Mouse (Mus musculus): ENCODE results near the gene Ypel1.

Ypel1 gene

GRCm38 (mm10) chr16:17069511-17070443 lies at the start of gene Ypel1:
Gene Ypel1, plus strand, starts transcription at chr16:17069696.
- peak; percentile 87 for DNase-seq (ENCODE audit: low spot score in 2 of 2)

DNA sequence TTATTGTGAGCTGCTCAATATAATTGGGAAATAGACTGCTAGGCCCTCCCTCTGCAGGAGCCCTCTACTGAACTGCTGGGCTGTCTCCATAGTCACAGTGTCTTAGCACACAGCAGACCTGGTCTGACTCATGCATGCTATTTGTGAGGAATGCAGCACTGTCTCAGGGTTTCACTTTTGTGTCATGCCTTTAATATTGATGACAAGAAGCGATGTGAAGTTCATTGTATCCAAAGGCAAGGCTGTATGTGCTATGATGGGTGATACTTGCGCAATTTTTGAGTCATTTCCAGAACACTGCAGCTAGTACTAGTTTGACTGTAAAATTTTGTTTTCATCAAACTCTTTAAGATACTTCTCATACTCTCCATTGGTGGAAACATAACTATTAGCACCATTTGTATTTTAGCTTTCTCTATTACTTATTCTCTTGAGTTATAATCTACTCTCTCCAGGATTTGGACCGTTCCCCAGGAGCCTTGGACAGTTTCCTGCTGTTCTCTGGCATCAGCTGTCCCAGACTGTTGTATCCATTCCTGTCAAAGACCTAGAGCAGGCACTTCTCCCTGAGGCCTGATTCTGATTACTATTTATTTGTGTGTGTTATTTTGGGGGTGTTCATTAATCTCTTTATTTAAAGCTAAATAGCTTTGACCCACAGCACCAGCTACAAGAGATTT lies 44.9 kb upstream of the Ypel1 start:
- DNase-seq (ENCODE audit: low spot score in 2 of 2), result no peak

DNA sequence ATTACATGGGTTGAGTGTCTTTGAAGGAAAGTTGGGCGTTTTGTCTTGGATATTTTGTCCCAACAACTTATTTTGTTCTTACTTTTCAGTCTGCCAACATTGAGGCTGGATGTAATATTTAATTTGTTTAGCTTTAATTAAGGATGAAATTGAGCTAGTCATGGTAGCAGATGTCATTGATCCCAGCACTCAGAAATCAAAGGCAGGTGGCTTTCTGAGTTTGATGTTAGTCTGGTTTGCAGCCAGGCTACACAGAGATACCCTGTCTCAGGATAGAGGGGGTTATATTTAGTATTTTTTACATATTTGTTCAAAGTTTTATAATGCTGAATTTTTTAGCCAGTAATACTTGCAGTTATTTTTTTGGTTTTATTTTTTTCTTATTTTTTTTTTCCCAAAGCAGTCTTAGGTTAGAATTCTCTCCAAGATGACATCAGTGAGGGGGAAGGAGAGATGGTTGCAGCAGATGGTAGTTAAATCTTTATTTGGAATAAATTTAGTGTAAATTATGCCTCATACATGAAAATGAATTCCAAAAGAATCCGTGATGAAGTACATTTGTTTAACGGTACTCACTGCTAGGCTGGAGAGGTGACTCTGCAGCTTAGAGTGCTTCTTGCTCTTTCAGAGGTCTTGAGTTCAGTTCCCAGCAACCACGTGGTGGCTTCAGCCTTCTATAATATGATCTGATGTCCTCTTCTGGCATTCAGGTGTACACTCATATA lies 39.4 kb upstream of the Ypel1 start:
- no peak for DNase-seq (ENCODE audit: low spot score in 2 of 2)

DNA sequence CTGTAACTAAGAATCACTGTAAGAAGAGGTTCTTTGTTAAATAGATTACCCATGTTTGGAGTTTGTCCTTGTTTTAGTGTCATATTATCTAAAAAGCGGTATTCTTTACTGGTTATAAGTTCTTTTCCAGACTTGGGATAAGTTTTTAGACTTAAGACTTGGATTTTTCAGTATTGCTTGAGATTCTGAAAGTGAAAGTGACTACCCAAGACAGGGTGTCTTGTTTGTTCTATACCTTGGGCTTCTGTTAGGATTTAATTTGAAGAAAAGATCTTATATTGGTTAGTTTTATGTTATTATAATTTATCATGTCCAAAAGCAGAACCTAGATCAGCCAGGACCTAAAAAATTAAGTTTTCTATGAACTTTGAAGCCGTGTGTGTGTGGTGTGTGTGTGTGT lies 35.7 kb upstream of the Ypel1 start:
- no peak for DNase-seq (ENCODE audit: low spot score in 2 of 2)

- DNase-seq (ENCODE audit: low spot score in 2 of 2), result no peak
Observed at GRCm38 (mm10) chr16:17040716-17041115, 28.8 kb upstream of the Ypel1 start.

DNA sequence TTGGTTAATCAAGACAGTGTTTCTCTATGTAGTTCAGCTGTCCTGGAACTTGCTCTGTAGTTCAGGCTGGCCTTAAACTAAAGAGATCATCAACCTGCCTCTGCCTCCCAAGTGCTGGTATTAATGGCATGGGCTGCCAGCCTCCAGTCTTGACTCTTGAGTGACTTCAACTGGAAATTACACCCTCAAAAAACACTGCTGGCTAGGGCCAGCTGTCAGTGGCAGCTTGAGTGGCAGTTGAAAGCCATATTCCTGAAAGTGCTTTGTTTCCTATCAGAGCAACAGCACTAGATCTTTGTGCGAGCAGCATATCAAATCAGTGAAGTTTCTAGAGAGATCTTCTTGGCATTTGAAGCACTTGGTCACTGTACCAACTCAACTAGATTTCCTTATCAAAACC lies 28.1 kb upstream of the Ypel1 start:
- no peak for DNase-seq (ENCODE audit: low spot score in 2 of 2)

- DNase-seq (ENCODE audit: low spot score in 2 of 2), result no peak
Observed at GRCm38 (mm10) chr16:17044320-17044719, 25.2 kb upstream of the Ypel1 start.

GRCm38 (mm10) chr16:17045287-17045686 lies 24.2 kb upstream of the Ypel1 start:
- no peak for DNase-seq (ENCODE audit: low spot score in 2 of 2)

DNA sequence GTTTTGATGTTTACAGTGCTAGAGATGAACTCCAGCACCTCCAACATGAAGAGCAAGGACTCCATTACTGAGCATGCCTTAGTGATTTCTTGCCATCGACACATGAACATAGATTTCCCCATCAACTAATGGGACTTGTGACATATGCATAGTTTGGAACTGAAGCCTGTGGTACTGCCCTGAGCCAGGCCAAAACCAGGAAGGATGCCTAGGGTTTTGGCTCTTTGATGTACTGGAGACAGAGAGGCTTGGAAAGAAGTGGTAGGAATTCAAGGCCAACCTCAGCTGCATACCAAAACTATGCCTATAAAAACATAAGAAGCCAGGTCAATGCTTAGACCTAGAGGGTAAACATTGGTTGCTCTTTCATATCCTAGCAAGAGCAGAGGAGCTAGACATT lies 19.6 kb upstream of the Ypel1 start:
- DNase-seq (ENCODE audit: low spot score in 2 of 2), result no peak

GRCm38 (mm10) chr16:17052087-17052486 lies 17.4 kb upstream of the Ypel1 start:
- no peak for DNase-seq (ENCODE audit: low spot score in 2 of 2)

GRCm38 (mm10) chr16:17053903-17054302 lies 15.6 kb upstream of the Ypel1 start:
- DNase-seq (ENCODE audit: low spot score in 2 of 2), result no peak

- peak; percentile 67 to 70 for DNase-seq (ENCODE audit: low spot score in 2 of 2)
Observed at GRCm38 (mm10) chr16:17055584-17055983, 13.9 kb upstream of the Ypel1 start.

- DNase-seq (ENCODE audit: low spot score in 2 of 2), result no peak
Observed at GRCm38 (mm10) chr16:17062338-17062737, 7.2 kb upstream of the Ypel1 start.

DNA sequence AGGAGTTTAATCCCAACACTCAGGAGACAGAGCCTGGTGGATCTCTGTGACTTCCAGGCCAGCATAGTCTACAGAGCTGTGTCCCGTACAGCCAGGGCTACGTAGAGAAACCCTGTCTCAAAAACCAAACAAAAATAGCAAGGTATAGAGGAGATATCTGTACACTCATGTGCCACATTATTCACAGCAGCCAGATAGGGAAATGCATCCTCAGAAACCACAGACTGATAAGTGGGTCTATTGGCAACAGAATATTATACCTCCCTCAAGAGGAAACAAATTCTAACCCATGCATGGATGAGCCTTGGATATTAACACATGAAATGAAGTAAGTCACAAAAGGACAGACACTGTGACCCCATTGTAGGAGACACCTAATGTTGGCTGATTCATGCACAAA lies 1.9 kb upstream of the Ypel1 start:
- DNase-seq (ENCODE audit: low spot score in 2 of 2), result no peak

DNA sequence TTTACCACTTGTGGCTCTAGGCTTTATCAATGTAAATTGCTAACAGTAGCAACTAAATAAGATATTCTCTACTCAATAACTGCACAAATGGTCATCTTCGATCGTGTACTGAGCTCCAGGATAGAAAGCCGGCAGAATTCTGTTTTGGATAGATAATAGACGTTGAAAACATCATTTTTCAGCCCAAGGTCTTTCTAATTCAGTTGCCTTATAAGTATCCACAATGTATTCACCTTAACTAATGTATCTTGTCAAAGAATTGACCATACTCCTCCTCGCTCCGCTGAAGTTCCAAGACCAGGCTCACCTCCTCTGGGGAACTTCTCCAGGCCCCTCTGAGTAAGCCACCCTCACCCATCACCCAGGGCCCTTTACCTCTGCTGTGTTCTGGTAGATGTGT lies 1.2 kb downstream of the Ypel1 start:
- no peak for DNase-seq (ENCODE audit: low spot score in 2 of 2)

GRCm38 (mm10) chr16:17073000-17073399 lies 3.5 kb downstream of the Ypel1 start:
- no peak for DNase-seq (ENCODE audit: low spot score in 2 of 2)

- DNase-seq (ENCODE audit: low spot score in 2 of 2), result no peak
Observed at GRCm38 (mm10) chr16:17076301-17076700, 6.8 kb downstream of the Ypel1 start.

DNA sequence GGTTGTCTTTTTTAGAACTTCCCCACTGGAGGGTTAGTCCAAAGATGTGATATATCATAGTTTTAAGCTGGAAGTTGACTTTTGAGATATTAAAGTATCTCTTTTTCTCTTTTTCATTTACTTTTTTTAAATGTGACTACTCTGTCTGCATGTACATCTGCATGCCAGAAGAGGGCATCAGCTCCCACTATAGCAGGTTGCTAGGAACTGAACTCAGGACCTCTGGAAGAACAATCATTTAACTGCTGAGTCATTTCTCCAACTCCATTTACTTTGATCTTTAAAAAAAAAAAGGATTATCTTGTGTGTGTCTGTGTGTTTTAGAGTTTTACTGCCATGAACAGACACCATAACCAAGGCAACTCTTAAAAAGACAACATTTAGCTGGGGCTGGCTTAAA lies 7.4 kb downstream of the Ypel1 start:
- DNase-seq (ENCODE audit: low spot score in 2 of 2), result no peak

GRCm38 (mm10) chr16:17078101-17078500 lies 8.6 kb downstream of the Ypel1 start:
- DNase-seq (ENCODE audit: low spot score in 2 of 2), result no peak

GRCm38 (mm10) chr16:17082121-17082792 lies 12.8 kb downstream of the Ypel1 start:
- no peak for DNase-seq (ENCODE audit: low spot score in 2 of 2)

DNA sequence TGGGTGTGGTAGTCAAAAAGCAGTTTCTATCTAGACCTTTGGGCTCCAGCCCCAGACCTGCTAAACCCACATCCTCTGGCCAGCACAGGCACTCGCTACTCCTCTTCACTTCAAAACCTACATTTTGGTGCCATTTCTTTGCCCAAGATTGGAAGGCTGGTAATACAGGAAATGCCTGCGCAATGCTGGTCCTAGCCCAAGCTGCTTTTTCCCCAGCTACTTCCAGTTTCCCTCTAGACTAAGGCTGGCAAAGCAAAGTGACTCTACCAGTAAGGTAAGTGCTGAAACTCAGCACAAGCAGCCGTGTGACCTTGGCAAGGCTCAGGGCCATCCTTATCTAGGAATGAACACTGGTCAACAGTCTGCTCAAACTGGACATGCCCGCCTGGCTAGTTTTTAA lies 16.1 kb downstream of the Ypel1 start:
- DNase-seq (ENCODE audit: low spot score in 2 of 2), result no peak

- no peak for DNase-seq (ENCODE audit: low spot score in 2 of 2)
Observed at GRCm38 (mm10) chr16:17086241-17086640, 16.7 kb downstream of the Ypel1 start.

Measured in right cerebral cortex, adult 2 months (tissue).